Mouse (Mus musculus) cerebellum, adult 2 months (tissue): ENCODE results near the gene Tmem269.

Source experiments
- CTCF ChIP-seq: fragments of 200-500 bp; IDR thresholded peaks from 2 replicates; pipeline ENCODE4 v1.5.1; 2011; ENCODE audit warnings: low read depth, mild to moderate bottlenecking, control low read depth, low read length, moderate library complexity, borderline replicate concordance; ENCODE audit not compliant: insufficient read depth
- POLR2A ChIP-seq: fragments of 200-500 bp; IDR thresholded peaks from 2 replicates; pipeline ENCODE4 v1.6.1; 2011; ENCODE audit warnings: low read length, control low read depth, borderline replicate concordance; ENCODE audit not compliant: insufficient read depth

- TF ChIP-seq POLR2A (no peak), CTCF (no peak)
These were observed 39.7 kb downstream of the Tmem269 start for GRCm38 (mm10) chr4:119178331-119178730.
